23 mouse cellular contexts compared by ENCODE assay signal in the genomic region with DNA sequence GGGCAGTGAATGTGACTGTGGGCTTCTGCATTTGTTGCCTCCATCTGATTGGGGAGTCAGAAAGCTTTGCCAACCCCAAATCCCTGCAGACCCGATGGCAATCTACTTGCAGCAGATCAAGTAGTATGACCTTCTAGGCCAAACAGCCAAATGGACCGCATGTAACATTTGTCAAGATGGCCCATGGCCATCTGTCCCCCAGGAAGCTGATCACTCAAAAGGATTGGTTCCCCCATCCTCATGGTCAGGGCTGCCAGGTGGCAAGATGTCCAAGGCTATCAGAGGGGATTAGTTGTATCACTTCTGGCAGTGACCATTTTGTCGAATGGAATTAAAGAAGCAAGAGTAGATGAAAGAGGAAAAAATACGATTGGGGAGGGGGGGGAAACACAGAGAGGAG. TPM values are rescaled to one million over a fixed set of nuclear protein-coding genes. Genes with fewer than 3 reads are reported as not detected.
DNase-seq lines count a peak whose midpoint lies in the region; ATAC-seq lines count a peak whose summit lies in the region.
"Had no signal": no experiment of that assay in that cellular context is flagged by ENCODE, and none has a peak within 500 bp of the region (broad histone marks: within the 10 kb centered on the region; RNA-seq: fewer than 3 reads in every experiment).

No protein-coding gene starts in this region.

- H3K9ac ChIP-seq in hindbrain, embryonic 16.5 days (ENCODE audit: low read depth, low read length) = no peak overlapping the region
- no peak overlapping the region for H3K9ac ChIP-seq in hindbrain, embryonic 13.5 days
- H3K9ac ChIP-seq in midbrain, embryonic 14.5 days (replicated peaks; ENCODE audit: low read length) = no peak overlapping the region
- H3K9ac ChIP-seq: embryonic facial prominence, embryonic 13.5 days; forebrain, embryonic 12.5 days; forebrain, embryonic 15.5 days; hindbrain, embryonic 12.5 days; intestine, embryonic 15.5 days had no signal

- H3K36me3 ChIP-seq in hindbrain, embryonic 16.5 days (ENCODE audit: control insufficient read depth, insufficient read depth, low read length) = no peaks in the 10 kb centered on the region
- H3K36me3 ChIP-seq in hindbrain, embryonic 13.5 days = no peaks in the 10 kb centered on the region
- H3K36me3 ChIP-seq in midbrain, embryonic 14.5 days (ENCODE audit: control insufficient read depth, insufficient read depth, low read length) = no peaks in the 10 kb centered on the region
- no peaks in the 10 kb centered on the region for H3K36me3 ChIP-seq in midbrain, embryonic 10.5 days
- H3K36me3 ChIP-seq: embryonic facial prominence, embryonic 10.5 days; embryonic facial prominence, embryonic 13.5 days; forebrain, embryonic 12.5 days; forebrain, embryonic 15.5 days; hindbrain, embryonic 12.5 days; intestine, embryonic 15.5 days had no signal

- H3K4me2 ChIP-seq in hindbrain, embryonic 16.5 days (ENCODE audit: low read length) = no peak overlapping the region
- H3K4me2 ChIP-seq in hindbrain, embryonic 13.5 days = no peak overlapping the region
- H3K4me2 ChIP-seq in midbrain, embryonic 14.5 days (ENCODE audit: low read length) = no peak overlapping the region
- H3K4me2 ChIP-seq: embryonic facial prominence, embryonic 13.5 days; forebrain, embryonic 12.5 days; forebrain, embryonic 15.5 days; heart, embryonic 11.5 days; hindbrain, embryonic 12.5 days; intestine, embryonic 15.5 days had no signal

- no peak overlapping the region for H3K4me3 ChIP-seq in hindbrain, embryonic 16.5 days (ENCODE audit: low read length)
- no peak overlapping the region for H3K4me3 ChIP-seq in hindbrain, embryonic 13.5 days
- no peak overlapping the region for H3K4me3 ChIP-seq in midbrain, embryonic 14.5 days (replicated peaks; ENCODE audit: low read depth, low read length)
- no peak overlapping the region for H3K4me3 ChIP-seq in midbrain, embryonic 10.5 days
- H3K4me3 ChIP-seq: embryonic facial prominence, embryonic 10.5 days; embryonic facial prominence, embryonic 13.5 days; erythroblast, embryonic 14.5 days; forebrain, embryonic 12.5 days; forebrain, embryonic 15.5 days; hindbrain, embryonic 12.5 days; intestine, embryonic 15.5 days had no signal

- 75% methylated on average over 4 of the region's 4 CpGs for WGBS in hindbrain, embryonic 16.5 days
- 77% methylated on average over 4 of the region's 4 CpGs for WGBS in hindbrain, embryonic 13.5 days
- WGBS in midbrain, embryonic 14.5 days = 52% methylated on average over 4 of the region's 4 CpGs
- WGBS in midbrain, embryonic 10.5 days = 73% methylated on average over 4 of the region's 4 CpGs

- no peaks in the 10 kb centered on the region for H3K9me3 ChIP-seq in hindbrain, embryonic 16.5 days (ENCODE audit: control insufficient read depth, low read length)
- H3K9me3 ChIP-seq in hindbrain, embryonic 13.5 days = no peaks in the 10 kb centered on the region
- no peaks in the 10 kb centered on the region for H3K9me3 ChIP-seq in midbrain, embryonic 14.5 days (ENCODE audit: control insufficient read depth, low read length)
- H3K9me3 ChIP-seq in midbrain, embryonic 10.5 days (replicated peaks) = no peaks in the 10 kb centered on the region
- H3K9me3 ChIP-seq: embryonic facial prominence, embryonic 10.5 days; embryonic facial prominence, embryonic 13.5 days; forebrain, embryonic 12.5 days; forebrain, embryonic 15.5 days; hindbrain, embryonic 12.5 days; intestine, embryonic 15.5 days had no signal

- H3K27ac ChIP-seq in hindbrain, embryonic 16.5 days (ENCODE audit: low read depth, low read length) = no peak overlapping the region
- H3K27ac ChIP-seq in hindbrain, embryonic 13.5 days = no peak overlapping the region
- H3K27ac ChIP-seq in midbrain, embryonic 14.5 days (replicated peaks; ENCODE audit: low read depth, low read length) = 0 out of 2 replicates have a peak overlapping the region, but pooled peaks have one; percentile 8
- no peak overlapping the region for H3K27ac ChIP-seq in midbrain, embryonic 10.5 days (replicated peaks)
- H3K27ac ChIP-seq: embryonic facial prominence, embryonic 10.5 days; embryonic facial prominence, embryonic 13.5 days; forebrain, embryonic 12.5 days; forebrain, embryonic 15.5 days; hindbrain, embryonic 12.5 days; intestine, embryonic 15.5 days had no signal

- peaks cover 32% of the 10 kb centered on the region for H3K4me1 ChIP-seq in hindbrain, embryonic 16.5 days (ENCODE audit: control insufficient read depth, insufficient read depth, low read depth, low read length)
- H3K4me1 ChIP-seq in hindbrain, embryonic 13.5 days (replicated peaks) = peaks cover 63% of the 10 kb centered on the region
- peaks cover 39% of the 10 kb centered on the region for H3K4me1 ChIP-seq in midbrain, embryonic 14.5 days (ENCODE audit: control insufficient read depth, insufficient read depth, low read length)
- peaks cover 58% of the 10 kb centered on the region for H3K4me1 ChIP-seq in midbrain, embryonic 10.5 days

- ATAC-seq in hindbrain, embryonic 16.5 days = peak; percentile 35; the same call in 1 of the 2 replicates
- ATAC-seq in hindbrain, embryonic 13.5 days (ENCODE audit: low FRiP score) = no peak
- ATAC-seq in midbrain, embryonic 14.5 days (ENCODE audit: low FRiP score, low TSS enrichment) = no peak
- ATAC-seq: activated CD4-positive, CD25-positive, alpha-beta regulatory T cell, adult 4 months; forebrain, embryonic 15.5 days; intestine, embryonic 15.5 days had no signal

- peak; percentile 85 to 93 for DNase-seq in cerebellum, postnatal 10 days
- DNase-seq in cerebellum, postnatal 25 days = no peak
- DNase-seq in midbrain, embryonic 14.5 days = no peak
- no peak for DNase-seq in midbrain, embryonic 10.5 days (ENCODE audit: low spot score)
- peak; percentile 49 for DNase-seq in retina, embryonic 14.5 days (ENCODE audit: low spot score)
- no peak for DNase-seq in urinary bladder, postnatal 14 days (ENCODE audit: low spot score)
- DNase-seq: adrenal gland, adult 8-10 months; adrenal gland, postnatal 25 days; cerebellum, adult 18-20 months; cerebellum, adult 9-10 months; gastrocnemius, postnatal 10 days; heart, adult 11 months had no signal

- peaks cover 7% of the 10 kb centered on the region for H3K27me3 ChIP-seq in hindbrain, embryonic 16.5 days (replicated peaks; ENCODE audit: control insufficient read depth, insufficient read depth, low read length)
- peaks cover 49% of the 10 kb centered on the region for H3K27me3 ChIP-seq in hindbrain, embryonic 13.5 days
- H3K27me3 ChIP-seq in midbrain, embryonic 14.5 days (ENCODE audit: control insufficient read depth, insufficient read depth, low read length) = peaks cover 11% of the 10 kb centered on the region; the same call in 1 of the 2 replicates
- peaks cover 89% of the 10 kb centered on the region for H3K27me3 ChIP-seq in midbrain, embryonic 10.5 days (ENCODE audit: low read depth, poor library complexity, severe bottlenecking)

RNA-seq across cellular contexts. Expression of gene Cd247, which starts 50.7 kb away (rescaled TPM):
- 0.46 and 0.77 TPM in 2 replicates for polyA plus RNA-seq in hindbrain, embryonic 16.5 days (2015; fragmentation: Nextera tagmentation; extraction: Ambion mirVana)
- polyA plus RNA-seq in hindbrain, embryonic 13.5 days (2015; fragmentation: Nextera tagmentation; extraction: Ambion mirVana) = 0.60 and 1.5 TPM in 2 replicates
- polyA plus RNA-seq in midbrain, embryonic 14.5 days (2014; fragmentation: Nextera tagmentation; extraction: Ambion mirVana) = 1.5 and 2.1 TPM in 2 replicates
- polyA plus RNA-seq in midbrain, embryonic 10.5 days (2016; fragmentation: Nextera tagmentation; extraction: Ambion mirVana) = 1.6 and 2.7 TPM in 2 replicates

Comparison
In these comparisons a context has a peak if more than half of its experiments do, and no peak if none do; other contexts are left out.
1. DNase-seq: peak in cerebellum, postnatal 10 days (2 of 2) and retina, embryonic 14.5 days (single experiment); none in cerebellum, postnatal 25 days (0 of 2), midbrain, embryonic 14.5 days (single experiment), midbrain, embryonic 10.5 days (single experiment) and urinary bladder, postnatal 14 days (single experiment).